Mouse (Mus musculus) lung, postnatal 36 days (tissue): ENCODE measurements around the gene Lamp1.

Experiments
- DNase-seq: peaks from one replicate; pipeline ENCODE4 v3.0.0; 2022; ENCODE audit warnings: mixed read lengths

Lamp1 gene

DNA sequence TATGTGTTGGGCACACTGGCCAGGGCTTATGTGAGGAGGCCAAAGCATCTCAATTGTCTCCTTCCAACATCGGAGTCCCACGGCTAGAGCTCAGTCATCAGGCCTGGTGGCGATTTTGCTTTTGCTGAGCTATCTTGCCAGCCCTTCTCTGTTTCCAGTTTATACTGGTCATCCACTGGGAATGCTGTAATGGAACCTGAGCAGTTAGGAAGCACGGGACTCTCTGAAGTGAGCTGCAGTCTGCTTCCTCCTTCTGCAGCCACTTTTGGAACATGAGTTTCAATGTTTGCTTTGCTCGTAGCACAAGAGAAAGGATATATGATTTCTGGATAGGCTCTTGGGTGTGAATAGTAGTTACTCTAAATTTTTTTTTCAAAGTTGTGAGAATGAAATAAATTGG is 5.4 kb downstream of the Lamp1 start:
- DNase-seq: no peak

DNA sequence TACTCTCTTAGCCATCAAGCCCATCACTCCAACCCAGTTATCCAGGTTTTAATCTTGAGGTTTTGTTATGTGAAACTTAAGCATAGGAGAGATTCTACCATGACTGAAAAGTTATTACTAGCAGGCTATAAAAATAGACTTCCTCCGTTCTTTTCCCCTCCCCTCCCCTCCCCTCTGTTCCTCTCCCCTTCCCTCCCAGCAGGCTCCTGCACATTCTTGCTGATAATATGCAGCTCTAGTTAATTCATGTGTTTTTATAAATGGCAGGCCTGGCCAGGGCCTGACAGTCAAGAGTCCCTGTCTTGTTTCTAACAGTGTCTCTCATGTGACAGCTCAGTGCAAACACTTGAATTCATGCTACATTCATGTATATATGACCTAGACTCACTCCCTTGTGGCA is 11.5 kb downstream of the Lamp1 start:
- no peak for DNase-seq

DNA sequence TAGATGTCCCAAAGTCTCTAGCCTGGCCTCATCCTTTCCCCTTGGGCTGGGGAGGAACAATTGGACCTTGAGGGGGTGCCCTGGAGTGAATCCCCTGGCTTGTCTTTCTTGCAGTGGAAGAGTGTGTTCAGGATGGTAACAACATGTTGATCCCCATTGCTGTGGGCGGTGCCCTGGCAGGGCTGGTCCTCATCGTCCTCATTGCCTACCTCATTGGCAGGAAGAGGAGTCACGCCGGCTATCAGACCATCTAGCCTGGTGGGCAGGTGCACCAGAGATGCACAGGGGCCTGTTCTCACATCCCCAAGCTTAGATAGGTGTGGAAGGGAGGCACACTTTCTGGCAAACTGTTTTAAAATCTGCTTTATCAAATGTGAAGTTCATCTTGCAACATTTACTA is 15.3 kb downstream of the Lamp1 start:
- no peak for DNase-seq

DNA sequence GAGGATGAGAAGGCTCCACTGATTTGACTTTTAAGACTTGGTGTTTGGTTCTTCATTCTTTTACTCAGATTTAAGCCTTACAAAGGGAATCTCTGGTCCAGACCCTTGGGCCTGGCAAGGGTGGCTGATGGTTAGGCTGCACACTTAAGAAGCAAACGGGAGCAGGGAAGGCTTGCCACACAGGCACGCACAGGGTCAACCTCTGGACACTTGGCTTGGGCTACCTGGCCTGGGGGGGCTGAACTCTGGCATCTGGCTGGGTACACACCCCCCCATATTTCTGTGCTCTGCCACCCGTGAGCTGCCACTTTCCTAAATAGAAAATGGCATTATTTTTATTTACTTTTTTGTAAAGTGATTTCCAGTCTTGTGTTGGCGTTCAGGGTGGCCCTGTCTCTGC is 15.8 kb downstream of the Lamp1 start:
- DNase-seq: no peak

DNA sequence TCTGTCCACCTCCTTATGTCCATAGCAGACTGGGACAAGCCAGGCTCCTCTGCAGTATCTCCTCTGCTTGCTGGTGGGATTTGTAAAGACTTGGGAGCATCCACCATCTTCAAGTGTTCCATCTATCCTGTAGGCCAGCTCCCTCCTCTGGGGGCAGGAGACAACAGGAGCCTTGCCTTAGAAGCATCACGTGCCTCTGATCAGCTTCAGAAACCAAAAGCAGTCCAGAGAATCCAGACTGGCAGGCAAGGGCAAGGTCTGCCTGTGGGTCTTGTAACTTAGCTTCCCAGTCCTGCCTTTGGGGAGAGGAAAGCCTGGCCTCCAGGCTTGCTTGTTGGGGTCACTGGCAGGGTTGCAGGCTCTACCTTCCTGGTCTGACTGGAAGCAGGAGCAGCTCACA is 16.7 kb downstream of the Lamp1 start:
- no peak for DNase-seq

DNA sequence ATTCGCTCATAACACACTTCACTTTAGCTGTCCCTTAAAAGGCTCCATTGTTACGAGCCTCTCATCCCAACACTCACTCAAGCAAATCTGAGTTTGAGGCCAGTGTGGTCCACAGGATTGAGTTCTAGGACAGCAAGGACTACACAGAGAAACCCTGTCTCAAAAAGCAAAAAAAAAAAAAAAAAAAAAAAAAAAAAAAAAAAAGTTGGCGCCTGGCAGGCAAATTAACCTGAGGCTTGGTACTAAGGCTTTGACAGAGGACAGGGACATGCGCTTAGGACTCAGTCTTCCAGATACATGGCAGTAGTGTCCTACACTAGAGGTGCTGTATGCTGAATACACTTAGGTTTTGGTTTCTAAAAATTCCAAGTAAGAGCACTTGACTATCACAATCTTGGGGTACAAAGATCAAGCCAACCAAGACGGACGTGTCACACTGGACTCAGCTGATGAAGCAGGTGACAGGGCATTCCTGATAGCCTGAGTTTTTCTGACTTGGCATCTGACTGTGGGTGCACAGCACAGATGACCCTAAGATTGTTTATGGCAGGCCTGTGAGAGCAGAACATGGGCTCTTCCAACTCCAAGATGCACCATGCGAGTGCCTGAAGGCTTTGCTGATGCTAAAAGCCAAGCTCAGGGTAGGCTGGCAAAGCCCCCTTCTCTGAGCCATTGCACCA is 18.4 kb downstream of the Lamp1 start:
- DNase-seq: no peak

DNA sequence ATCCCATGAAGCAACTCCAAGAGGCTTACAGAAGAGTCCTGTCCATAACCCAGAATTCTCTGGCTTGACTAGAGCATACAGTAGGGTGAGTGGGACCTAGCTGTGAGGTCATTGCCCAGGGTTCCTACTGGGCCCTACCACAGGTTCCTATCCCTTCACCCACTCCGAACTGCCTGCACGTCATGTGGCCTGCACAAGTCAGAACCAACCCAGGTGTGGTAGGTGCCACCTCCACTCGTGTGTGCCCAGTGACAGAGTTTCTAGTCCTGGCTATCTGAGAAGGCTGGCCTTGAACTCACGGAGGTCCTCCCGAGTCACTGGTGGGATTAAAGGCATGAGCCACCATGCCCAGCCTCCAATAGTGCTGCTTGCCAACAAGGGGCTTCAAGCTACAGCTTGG is 19.2 kb downstream of the Lamp1 start:
- no peak for DNase-seq

DNA sequence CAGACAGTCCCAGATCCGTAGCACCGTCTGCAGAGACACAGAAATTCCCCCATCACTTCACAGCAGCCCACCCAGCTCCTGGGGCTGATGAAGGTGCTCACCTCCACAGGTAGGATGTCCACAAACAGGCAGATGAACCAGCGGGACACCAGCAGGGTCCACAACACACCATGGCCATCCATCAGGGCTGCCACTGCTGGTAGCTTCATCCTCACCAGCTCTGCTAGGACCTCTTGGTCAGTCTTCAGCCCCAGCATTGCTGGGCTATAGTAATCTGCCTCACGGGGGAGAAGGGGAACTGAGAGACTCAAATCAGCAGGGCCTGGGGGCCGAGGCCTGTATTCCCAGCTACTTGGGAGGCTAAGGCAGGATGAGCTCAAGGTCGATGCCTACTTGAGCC is 20.5 kb downstream of the Lamp1 start:
- no peak for DNase-seq

DNA sequence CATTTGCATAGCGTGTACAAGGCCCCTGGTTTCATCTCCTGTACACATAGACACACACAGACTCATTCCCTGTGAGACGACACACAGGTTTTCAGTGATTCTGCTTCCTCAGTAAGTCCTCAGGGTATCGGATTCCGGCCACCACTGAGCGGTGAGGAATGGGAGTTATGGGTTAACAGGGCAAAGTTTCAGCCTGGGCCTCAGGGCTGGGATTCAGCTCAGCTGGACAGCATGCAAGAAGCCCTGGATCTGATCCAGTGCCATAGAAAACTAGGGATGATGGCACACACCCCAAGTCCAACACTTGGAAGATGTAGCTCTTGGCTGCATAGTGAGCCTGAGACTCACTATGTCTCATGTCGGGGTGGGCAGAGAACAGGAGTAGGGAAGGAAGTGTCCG is 21.0 kb downstream of the Lamp1 start:
- no peak for DNase-seq

DNA sequence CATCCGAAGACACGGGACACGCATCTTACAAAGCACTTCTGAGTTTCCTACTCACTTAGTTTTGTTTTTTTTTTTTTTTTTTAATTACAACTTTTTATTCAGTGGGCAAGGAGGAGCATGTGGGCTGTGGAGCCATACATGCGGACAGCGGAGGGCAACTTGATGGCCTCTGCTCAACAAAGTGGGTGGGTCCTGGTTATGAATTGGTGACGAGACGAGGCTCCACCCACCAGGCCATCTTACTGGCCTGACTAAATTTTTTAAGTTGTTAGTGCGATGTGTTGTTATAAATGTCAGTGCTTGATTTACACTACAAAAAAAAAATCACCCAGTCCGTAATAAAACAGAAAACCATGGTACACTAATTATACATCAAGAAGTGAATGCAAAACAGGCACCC is 21.4 kb downstream of the Lamp1 start:
- DNase-seq: peak; percentile 42

DNA sequence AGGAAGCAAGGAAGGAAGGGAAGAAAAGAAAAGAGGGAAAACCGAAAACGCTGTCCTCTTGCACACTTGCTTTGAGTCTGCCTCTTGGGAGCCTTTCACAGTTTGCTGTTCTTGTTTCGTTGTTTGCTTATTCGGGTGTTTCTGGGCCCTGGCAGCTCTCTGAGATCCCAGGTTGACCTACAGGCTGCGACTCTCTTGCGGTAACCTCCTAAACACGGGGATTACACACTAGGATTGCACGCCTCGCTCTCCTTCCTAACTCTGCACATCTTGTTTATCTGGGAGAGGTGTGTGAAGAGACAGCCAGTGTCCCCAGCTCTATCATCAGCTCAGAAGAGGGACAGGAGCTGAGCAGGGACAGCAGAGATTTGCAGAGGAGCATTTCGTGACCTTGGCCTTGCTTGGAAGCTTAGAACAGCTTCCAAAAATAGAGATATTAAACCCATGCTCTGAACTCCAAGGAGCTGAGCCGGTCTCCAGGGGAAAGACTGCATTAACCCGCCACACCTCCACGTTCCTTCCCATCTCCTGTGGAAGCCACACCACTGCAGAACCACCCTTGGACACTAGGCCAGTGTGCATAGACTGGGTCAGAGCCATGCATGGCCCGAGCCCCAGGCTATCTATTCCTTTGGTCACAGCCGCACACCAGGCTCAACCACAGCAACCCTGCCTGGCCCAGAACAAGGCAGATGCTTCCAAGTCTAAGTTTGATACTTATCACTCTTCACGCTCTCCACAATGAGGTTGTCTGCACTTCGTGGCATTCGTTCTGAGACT is 22.1 kb downstream of the Lamp1 start:
- DNase-seq: no peak

DNA sequence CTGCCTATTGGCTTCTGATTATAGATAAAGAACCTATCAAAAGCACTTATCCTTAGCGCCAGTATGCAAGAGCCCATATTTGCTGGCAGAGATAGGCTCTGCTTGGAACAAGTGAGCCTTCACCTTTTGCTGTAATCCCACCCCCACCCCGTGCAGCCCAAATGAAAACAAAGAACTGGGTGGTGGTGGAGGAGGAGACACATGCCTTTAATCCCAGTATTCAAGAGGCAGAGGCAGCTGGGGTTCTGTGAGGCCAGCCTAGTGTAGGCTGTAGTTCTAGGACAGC is 22.7 kb downstream of the Lamp1 start:
- no peak for DNase-seq

DNA sequence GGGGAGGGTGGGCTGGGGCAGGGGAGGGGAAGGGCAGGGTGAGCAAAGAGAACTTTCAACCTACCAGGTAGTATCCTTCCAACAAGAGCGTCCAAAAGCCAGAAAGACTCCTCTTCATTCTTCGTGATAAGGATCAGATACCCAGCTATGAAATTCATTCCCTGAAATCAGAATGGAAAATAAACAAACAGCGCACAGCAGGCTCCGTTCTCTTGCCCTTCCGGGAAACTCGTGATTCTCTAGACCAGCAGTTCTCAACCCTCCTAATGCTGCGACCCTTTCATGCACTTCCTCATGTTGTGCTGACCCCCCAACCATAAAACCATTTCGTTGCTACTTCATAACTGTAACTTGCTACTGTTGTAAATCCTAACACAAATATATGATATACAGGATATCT is 27.9 kb downstream of the Lamp1 start:
- peak; percentile 52 for DNase-seq

DNA sequence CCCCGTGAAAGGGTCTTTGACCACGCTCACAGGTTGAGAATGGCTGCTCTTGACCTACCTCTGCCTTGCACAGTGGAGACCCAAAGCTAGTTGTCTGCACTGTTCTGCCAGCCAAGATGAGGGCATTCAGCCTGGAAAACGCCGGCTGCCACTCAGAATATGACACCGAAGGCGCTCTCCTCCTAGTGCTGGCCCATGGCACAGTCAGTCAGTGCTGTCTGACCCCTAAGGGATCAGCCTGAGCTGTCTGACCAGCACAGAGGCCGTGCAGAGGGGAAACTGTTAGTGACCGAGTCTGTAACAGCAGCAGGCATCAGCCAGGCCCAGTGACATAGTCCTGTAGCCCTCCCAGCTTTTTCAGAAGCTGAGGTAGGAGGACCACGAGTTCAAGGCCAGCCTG is 28.3 kb downstream of the Lamp1 start:
- DNase-seq: no peak

DNA sequence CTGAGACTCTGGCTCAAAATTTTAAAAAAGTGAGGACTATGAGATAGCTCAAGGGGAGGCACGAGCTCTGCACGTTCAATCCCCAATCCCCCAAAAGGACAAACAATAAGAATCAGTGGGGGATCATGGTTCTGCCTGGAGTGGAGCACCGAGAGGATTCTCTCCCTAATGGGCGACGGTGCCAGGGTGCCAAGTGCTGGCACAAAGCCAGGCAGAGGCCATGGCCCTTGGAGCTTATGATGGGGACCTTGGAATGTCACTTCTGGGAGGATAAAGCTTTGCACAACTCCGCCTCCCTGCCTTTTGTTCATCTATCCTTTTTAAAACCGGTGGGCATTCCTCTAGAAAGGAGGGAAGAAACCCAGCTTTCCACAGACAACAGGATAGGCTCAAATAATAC is 28.7 kb downstream of the Lamp1 start:
- no peak for DNase-seq

DNA sequence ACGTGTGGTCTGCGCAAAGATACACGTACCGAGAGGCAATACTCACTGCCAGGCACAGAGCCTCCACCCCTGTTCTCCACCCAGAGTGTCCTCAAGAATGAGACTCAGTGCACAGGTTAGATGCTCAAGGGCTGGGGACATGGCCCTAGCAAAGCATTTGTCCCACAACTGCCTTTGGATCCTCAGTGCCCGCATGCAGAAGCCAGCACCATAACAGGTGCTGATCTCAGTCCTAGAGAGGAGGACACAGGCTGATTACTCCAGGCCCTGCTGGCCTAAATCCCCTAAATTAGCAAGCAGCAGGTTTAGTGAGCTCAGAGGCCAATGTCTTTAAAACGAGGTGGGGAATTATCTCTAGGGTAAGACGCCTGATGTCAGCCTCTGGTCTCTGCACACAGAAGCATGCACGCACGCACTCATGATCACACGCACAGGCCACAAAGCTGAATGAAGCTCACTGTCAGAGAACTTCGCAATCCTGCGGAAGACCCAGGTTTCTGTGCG is 29.1 kb downstream of the Lamp1 start:
- no peak for DNase-seq

DNA sequence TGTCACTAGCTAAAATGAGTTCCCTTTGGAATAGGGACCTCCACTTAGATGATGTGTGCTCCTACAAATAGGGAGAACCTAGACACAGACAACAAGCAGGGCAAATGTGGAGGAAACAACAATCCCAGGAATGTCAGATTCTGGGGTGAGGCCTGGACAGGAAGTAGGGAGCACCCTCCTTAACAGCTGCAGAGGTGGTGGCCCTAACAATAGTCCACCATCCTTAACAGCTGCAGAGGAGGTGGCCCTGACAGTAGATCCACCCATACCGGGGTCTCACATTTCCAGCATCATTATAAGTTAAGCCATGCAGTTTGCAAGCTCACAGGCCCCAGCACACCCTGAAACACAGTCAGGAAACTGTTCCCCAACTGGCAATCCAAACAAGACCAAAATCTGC is 29.9 kb downstream of the Lamp1 start:
- no peak for DNase-seq

DNA sequence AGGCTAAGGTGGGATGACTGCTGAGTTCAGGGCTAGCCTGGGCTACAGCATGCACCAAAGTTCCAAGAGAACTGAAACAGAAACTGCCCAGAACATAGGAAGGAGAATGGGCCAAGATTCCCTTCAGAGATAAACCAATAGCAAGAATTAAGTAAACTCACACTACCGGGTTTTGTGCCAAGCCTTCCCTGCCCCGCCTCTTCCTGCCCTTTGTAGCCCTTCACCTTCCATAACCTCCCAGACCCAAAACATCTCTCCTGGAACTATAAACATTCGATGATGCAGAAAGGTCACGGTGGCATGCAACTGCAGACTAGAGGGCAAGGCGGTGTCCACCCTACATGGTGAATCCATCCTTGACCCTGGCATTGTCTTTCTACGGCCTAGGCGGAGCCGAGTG is 31.3 kb downstream of the Lamp1 start:
- peak; percentile 89 for DNase-seq

DNA sequence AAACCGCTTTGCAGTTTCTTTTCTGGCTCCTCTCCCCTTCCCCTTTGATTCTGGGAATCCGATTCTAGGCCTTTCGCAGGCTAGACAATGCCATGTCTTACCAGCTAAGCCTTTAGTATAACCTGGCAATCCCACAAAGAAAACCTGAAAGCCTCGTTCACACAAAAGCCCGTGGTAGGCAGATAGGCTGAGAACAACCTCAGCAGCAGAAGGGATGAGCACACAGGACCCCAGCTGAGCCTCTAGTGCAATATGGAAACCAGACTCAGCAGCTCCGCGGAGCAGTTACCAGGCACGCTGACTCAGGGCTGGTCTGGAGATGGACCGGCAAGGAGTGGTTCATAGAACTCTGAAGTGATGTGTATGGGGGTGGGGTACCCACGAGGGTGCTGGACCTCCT is 35.9 kb downstream of the Lamp1 start:
- DNase-seq: no peak

DNA sequence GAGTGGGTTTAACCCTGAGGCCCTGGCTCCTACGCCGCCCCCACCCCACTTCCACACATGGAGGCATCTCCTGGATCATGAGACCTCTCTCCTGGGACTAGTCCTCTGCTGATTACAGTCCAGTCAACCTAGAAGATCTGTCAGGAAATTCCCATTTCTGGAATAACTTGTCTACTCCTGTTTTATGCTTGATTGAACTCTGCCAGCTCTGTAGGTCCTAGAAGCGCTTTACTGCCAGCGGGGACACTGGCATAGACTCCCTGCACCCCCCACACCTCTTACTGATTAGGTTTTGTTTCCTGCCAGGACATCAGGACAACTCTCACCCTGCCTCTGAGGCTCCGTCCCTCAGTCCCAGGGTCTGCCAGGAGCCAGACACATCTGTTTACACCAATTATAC is 38.5 kb downstream of the Lamp1 start:
- DNase-seq: no peak

DNA sequence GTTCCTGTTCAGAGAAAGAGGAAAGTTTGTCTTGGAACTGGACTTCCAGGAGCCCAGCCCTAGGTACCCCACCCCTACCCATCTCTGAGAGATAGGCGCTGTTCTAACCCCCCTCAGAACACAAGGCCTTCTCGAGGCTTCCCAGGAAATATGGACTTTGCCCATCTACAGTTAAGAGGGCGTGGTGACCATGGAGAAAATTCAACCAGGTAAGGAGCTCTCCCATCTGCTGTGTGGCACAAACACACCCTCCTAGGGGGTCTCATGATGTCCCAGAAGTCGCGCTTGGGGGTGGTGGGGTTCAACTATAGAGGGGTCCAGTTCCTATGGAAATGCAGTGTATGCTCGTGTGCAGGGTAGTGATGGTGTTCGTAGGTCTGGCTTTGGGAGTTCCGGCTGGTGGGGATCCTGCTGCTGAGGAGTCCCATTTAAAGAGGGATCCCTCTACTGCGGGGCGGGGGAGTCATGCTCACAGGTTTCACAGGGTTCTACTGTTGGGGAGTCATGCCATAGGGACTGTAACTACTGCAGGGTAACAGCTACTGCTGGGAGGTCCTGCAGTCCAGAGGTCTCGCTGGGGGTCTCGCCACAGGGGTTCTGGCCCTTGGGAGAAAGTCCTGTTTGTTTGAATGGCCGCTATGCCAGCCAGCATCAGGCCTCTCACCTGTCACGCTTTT is 40.6 kb downstream of the Lamp1 start:
- no peak for DNase-seq

DNA sequence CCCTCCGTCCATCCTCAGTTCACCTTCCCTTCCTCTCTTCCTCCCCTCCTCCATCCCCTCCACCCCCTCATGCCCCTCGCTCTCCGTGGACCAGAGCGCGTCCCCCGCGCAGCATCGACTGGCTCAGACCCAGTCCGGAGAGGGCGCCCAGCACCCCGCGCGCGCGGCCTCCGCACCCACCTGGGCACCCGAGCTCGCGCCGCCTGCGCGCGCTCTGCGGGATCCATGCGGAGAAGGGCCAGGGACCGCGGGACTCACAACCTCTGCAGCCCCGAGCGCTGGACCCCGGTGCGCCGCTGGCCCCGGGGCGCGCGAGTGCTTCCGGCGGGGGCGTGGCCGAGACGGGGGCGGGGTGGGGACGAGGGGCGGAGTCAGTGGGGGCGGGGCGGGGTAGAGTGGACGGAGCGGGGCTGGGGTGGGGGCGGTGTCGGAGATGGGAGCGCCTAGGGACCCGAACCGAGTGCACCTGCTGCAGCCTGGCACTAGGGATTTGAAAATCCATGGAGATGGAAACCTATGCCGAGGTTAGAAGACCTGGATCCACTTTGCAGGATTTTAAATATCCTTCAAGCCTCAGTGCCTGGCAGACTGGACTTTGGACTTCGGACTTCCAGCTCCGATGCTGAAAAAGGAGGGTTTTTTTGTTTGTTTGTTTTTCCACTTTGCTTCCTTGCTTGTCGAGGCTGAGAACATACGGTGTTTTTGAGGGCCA is 41.5 kb downstream of the Lamp1 start, which contains the start of gene Grtp1:
Grtp1 (minus strand) TSS at position 320 of the 712 bp plus-strand sequence.
- DNase-seq: peak; percentile 46

DNA sequence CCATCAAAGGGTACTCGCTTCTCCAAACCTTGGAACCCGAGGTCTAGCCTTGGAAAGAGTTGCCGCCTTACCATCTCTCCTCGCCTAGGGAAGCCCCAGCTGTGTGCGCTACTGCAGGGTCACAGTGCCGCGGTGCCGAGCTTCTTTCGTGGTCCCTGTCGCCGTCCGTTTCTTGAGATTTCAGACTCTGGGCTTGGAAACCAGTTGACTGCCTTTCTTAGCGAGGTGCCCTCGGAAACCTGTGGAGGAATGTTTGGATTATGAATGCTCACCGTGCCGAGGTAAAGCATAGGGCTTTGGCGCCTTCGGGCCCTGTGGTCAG is 42.0 kb downstream of the Lamp1 start:
- no peak for DNase-seq

DNA sequence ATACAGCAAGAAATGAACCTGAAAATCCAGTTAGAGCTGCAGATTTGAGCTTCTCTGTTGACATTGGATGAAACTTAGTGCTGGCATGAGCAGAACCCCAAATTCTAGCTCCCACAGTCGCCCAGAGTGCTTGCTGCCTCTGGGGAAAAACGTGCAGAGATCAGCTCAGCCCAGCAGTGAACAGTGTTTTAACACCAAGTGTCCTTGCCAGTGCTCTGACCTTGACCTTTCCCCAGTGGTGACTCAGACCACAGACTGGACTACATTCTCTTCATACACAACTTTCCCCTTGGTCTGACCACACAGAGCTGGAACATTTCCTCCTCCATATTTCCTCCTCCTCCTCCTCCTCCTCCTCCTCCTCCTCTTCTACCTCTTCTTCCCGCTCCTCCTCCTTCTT is 43.1 kb downstream of the Lamp1 start:
- DNase-seq: no peak
